Comparison of ENCODE assay signal across 17 mouse cellular contexts in the genomic region with DNA sequence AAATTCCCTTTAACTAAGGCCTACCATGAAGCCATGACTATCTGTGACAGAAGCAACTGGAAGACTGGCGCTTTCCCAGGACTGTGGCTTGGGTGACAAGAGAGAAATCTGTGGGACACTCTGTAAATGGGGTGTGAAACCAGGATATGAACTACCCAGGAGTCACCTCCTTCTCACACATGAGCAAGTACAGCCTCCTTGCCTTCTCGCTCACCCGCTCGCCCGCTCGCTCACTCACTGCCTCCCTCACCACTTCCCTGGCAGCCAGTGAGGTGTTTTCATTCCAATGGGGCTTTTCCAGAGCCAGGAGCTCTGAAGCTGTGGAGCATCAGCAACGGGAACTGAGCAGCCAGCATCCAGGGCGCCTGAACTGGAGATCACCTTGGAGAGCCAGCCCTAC.
DNase-seq lines count a peak whose midpoint lies in the region; ATAC-seq lines count a peak whose summit lies in the region.
"Had no signal": no experiment of that assay in that cellular context is flagged by ENCODE, and none has a peak within 500 bp of the region (broad histone marks: within the 10 kb centered on the region; RNA-seq: fewer than 3 reads in every experiment).

No protein-coding gene starts in this region.

- no peaks in the 10 kb centered on the region for H3K9me3 ChIP-seq in kidney, embryonic 15.5 days (replicated peaks)
- no peaks in the 10 kb centered on the region for H3K9me3 ChIP-seq in hindbrain, embryonic 12.5 days (replicated peaks)
- H3K9me3 ChIP-seq: embryonic facial prominence, embryonic 12.5 days; hindbrain, embryonic 15.5 days; neural tube, embryonic 13.5 days had no signal

- H3K4me3 ChIP-seq in kidney, embryonic 15.5 days (replicated peaks) = no peak overlapping the region
- no peak overlapping the region for H3K4me3 ChIP-seq in hindbrain, embryonic 12.5 days
- H3K4me3 ChIP-seq: embryonic facial prominence, embryonic 12.5 days; hindbrain, embryonic 15.5 days; neural tube, embryonic 13.5 days had no signal

- no peak for ATAC-seq in kidney, embryonic 15.5 days (replicated peaks; ENCODE audit: low FRiP score)
- 0 out of 2 replicates have a peak, but pooled peaks have one; percentile 13 for ATAC-seq in neutrophil, adult 5-6 weeks (ENCODE audit: extremely low read depth, insufficient number of reproducible peaks, low FRiP score, poor library complexity, severe bottlenecking)
- no peak for ATAC-seq in hindbrain, embryonic 12.5 days (ENCODE audit: low FRiP score)
- ATAC-seq: activated CD4-positive, CD25-positive, alpha-beta regulatory T cell, adult 4 months had no signal

- 79% methylated on average over 8 of the region's 8 CpGs for WGBS in kidney, embryonic 15.5 days
- 86% methylated on average over 8 of the region's 8 CpGs for WGBS in hindbrain, embryonic 12.5 days

- H3K36me3 ChIP-seq in kidney, embryonic 15.5 days = no peaks in the 10 kb centered on the region
- no peaks in the 10 kb centered on the region for H3K36me3 ChIP-seq in hindbrain, embryonic 12.5 days
- H3K36me3 ChIP-seq: embryonic facial prominence, embryonic 12.5 days; hindbrain, embryonic 15.5 days; neural tube, embryonic 13.5 days had no signal

- H3K4me1 ChIP-seq in kidney, embryonic 15.5 days = peaks cover 17% of the 10 kb centered on the region
- peaks cover 12% of the 10 kb centered on the region; the same call in 1 of the 2 replicates for H3K4me1 ChIP-seq in hindbrain, embryonic 12.5 days

- no peaks in the 10 kb centered on the region for H3K27me3 ChIP-seq in kidney, embryonic 15.5 days
- no peaks in the 10 kb centered on the region for H3K27me3 ChIP-seq in hindbrain, embryonic 12.5 days
- H3K27me3 ChIP-seq: embryonic facial prominence, embryonic 12.5 days; hindbrain, embryonic 15.5 days; neural tube, embryonic 13.5 days had no signal

- no peak overlapping the region for H3K4me2 ChIP-seq in kidney, embryonic 15.5 days
- H3K4me2 ChIP-seq in hindbrain, embryonic 12.5 days (replicated peaks) = no peak overlapping the region
- H3K4me2 ChIP-seq: embryonic facial prominence, embryonic 12.5 days; hindbrain, embryonic 15.5 days; neural tube, embryonic 13.5 days had no signal

- H3K27ac ChIP-seq in kidney, embryonic 15.5 days = 0 out of 2 replicates have a peak overlapping the region, but pooled peaks have one; percentile 42
- H3K27ac ChIP-seq in hindbrain, embryonic 12.5 days = no peak overlapping the region
- H3K27ac ChIP-seq: embryonic facial prominence, embryonic 12.5 days; hindbrain, embryonic 15.5 days; neural tube, embryonic 13.5 days had no signal

- no peak for DNase-seq in kidney, postnatal 10 days
- peak; percentile 85 for DNase-seq in brain, adult 2 months (ENCODE audit: low read depth, low spot score)
- DNase-seq in frontal cortex, postnatal 36 days (ENCODE audit: low spot score in 2 of 2) = peak; percentile 74 to 75
- DNase-seq in thymus, postnatal 4 days = no peak
- no peak for DNase-seq in cerebellum, adult 18-20 months
- DNase-seq: cerebellum, adult 9-11 months; gastrocnemius, postnatal 36 days; lung, postnatal 14 days; midbrain, embryonic 14.5 days; retina, postnatal 1 day had no signal

- no peak overlapping the region for H3K9ac ChIP-seq in kidney, embryonic 15.5 days
- H3K9ac ChIP-seq in hindbrain, embryonic 12.5 days = no peak overlapping the region
- H3K9ac ChIP-seq: embryonic facial prominence, embryonic 12.5 days; hindbrain, embryonic 15.5 days; neural tube, embryonic 13.5 days had no signal

Comparison
In these comparisons a context has a peak if more than half of its experiments do, and no peak if none do; other contexts are left out.
1. DNase-seq: peak in brain, adult 2 months (single experiment) and frontal cortex, postnatal 36 days (2 of 2); none in kidney, postnatal 10 days (single experiment), thymus, postnatal 4 days (single experiment) and cerebellum, adult 18-20 months (0 of 2).